ENCODE assay signal across 9 mouse cellular contexts in genomic region chr12:81915176-81915950, GRCm38 (mm10). TPM values are rescaled to one million over a fixed set of nuclear protein-coding genes. Genes with fewer than 3 reads are reported as not detected.
DNase-seq lines count a peak whose midpoint lies in the region; ATAC-seq lines count a peak whose summit lies in the region.
"Had no signal": no experiment of that assay in that cellular context is flagged by ENCODE, and none has a peak within 500 bp of the region (broad histone marks: within the 10 kb centered on the region; RNA-seq: fewer than 3 reads in every experiment).

No protein-coding gene starts in this region.

- WGBS in intestine, embryonic 15.5 days = 55% methylated on average over 2 of the region's 2 CpGs
- 58% methylated on average over 2 of the region's 2 CpGs for WGBS in neural tube, embryonic 14.5 days

- peak; percentile 43 to 55 for DNase-seq in urinary bladder, adult 18-20 months (ENCODE audit: low spot score in 2 of 2)
- DNase-seq in urinary bladder, postnatal 10 days (ENCODE audit: low spot score) = no peak
- DNase-seq in cerebellum, adult 9-10 months = peak; percentile 79
- peak; percentile 46 to 69 for DNase-seq in frontal cortex, postnatal 14 days (ENCODE audit: low spot score in 2 of 2)
- DNase-seq in left cerebral cortex, postnatal 36 days (ENCODE audit: low spot score in 2 of 2) = peak; percentile 54 to 75
- DNase-seq in testis, postnatal 10 days (ENCODE audit: low spot score) = peak; percentile 77

- H3K27ac ChIP-seq in intestine, embryonic 15.5 days = no peak overlapping the region
- no peak overlapping the region for H3K27ac ChIP-seq in neural tube, embryonic 14.5 days (ENCODE audit: low read depth, low read length)

- no peak overlapping the region for H3K9ac ChIP-seq in intestine, embryonic 15.5 days
- no peak overlapping the region for H3K9ac ChIP-seq in neural tube, embryonic 14.5 days (replicated peaks; ENCODE audit: low read depth, low read length)

- H3K27me3 ChIP-seq in intestine, embryonic 15.5 days (replicated peaks) = no peaks in the 10 kb centered on the region
- no peaks in the 10 kb centered on the region for H3K27me3 ChIP-seq in neural tube, embryonic 14.5 days (ENCODE audit: control insufficient read depth, insufficient read depth, low read length)

- intact Hi-C loops in left cerebral cortex, postnatal 36 days (cut with DNase I) = loop anchor here (1.0 to 5.0 kb wide), 2 partner anchors 53 to 119 kb away; partner anchors contain the start of gene Pcnx

- peaks cover 3% of the 10 kb centered on the region for H3K4me1 ChIP-seq in intestine, embryonic 15.5 days (replicated peaks)
- H3K4me1 ChIP-seq in neural tube, embryonic 14.5 days (ENCODE audit: control insufficient read depth, insufficient read depth, low read length) = no peaks in the 10 kb centered on the region

- peak; percentile 62 for ATAC-seq in intestine, embryonic 15.5 days
- peak; percentile 63; the same call in 1 of the 2 replicates for ATAC-seq in neural tube, embryonic 14.5 days (ENCODE audit: low read depth)

- H3K9me3 ChIP-seq in intestine, embryonic 15.5 days = no peaks in the 10 kb centered on the region
- H3K9me3 ChIP-seq in neural tube, embryonic 14.5 days (ENCODE audit: control insufficient read depth, low read length) = no peaks in the 10 kb centered on the region

- H3K36me3 ChIP-seq in intestine, embryonic 15.5 days = peaks cover 8% of the 10 kb centered on the region
- peaks cover 19% of the 10 kb centered on the region for H3K36me3 ChIP-seq in neural tube, embryonic 14.5 days (ENCODE audit: control insufficient read depth, insufficient read depth, low read length)

- no peak overlapping the region for H3K4me3 ChIP-seq in intestine, embryonic 15.5 days (replicated peaks)
- H3K4me3 ChIP-seq in neural tube, embryonic 14.5 days (ENCODE audit: low read depth, low read length) = no peak overlapping the region
- H3K4me3 ChIP-seq: erythroblast, embryonic 14.5 days had no signal

- H3K4me2 ChIP-seq in intestine, embryonic 15.5 days (replicated peaks) = no peak overlapping the region
- H3K4me2 ChIP-seq in neural tube, embryonic 14.5 days (ENCODE audit: low read depth, low read length) = no peak overlapping the region

RNA-seq across cellular contexts. Expression of gene Pcnx, which starts 55.5 kb away (rescaled TPM):
- 6.8 and 11.6 TPM in 2 replicates for polyA plus RNA-seq in intestine, embryonic 15.5 days (2015; fragmentation: Nextera tagmentation; extraction: Ambion mirVana)
- total RNA-seq in left cerebral cortex, postnatal 36 days (2021) = 10 to 100 TPM; 86.8 to 97.2 TPM
- 15.4 and 23.5 TPM in 2 replicates for polyA plus RNA-seq in neural tube, embryonic 14.5 days (2014; fragmentation: Nextera tagmentation; extraction: Ambion mirVana)
